Mouse (Mus musculus) T-helper 17 cell (primary cell): ENCODE measurements around the gene Foxp1.

ENCODE experiments used
- in situ Hi-C, 2 experiments: fragments of 300-600 bp; cut with MboI, MseI; formaldehyde crosslinking; loops; 1 replicate in 1 of 2; 2 replicates in 1 of 2; pipeline ENCODE4 v1.15.1; 2025; ENCODE audit warnings: high pct_unique_total_duplicates in 2 of 2

The Foxp1 gene

DNA sequence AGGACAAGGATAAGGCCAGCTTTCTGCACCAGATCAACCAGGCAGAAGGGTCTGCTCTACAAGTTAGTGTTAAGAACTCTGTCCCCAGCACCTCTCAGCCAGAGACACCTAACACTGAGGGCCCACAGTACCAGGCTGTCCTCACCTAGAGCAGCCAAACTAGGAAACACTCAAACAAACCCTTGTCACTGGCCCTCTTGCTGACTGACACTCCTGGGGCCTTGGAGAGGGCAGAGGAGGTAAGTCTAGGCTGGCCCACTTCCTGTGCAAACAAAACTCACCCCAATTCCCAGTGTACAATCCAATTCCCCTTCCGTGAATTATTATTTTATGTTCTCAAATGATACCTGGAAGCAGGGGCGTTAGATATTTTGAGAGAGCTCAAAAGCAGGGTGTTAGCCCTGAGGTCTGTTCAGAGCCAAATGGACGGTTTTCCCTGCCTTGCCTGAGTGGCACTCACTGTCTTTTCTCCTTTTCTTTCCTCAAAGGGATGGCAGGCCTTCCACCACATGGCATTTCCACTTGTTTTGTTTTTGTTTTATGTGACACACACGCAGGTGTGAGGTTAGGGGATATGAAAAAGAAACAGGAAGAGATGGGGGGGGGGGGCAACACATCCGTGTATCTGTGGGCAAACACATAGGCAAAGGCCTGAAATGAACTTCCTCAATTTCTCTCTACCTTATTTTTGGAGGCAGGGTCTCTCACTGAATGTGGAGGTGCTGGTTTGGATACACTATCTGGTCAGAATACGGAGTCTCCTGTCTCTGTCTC is 219.7 kb downstream of the Foxp1 start:
- in situ Hi-C loops = no loop called here

DNA sequence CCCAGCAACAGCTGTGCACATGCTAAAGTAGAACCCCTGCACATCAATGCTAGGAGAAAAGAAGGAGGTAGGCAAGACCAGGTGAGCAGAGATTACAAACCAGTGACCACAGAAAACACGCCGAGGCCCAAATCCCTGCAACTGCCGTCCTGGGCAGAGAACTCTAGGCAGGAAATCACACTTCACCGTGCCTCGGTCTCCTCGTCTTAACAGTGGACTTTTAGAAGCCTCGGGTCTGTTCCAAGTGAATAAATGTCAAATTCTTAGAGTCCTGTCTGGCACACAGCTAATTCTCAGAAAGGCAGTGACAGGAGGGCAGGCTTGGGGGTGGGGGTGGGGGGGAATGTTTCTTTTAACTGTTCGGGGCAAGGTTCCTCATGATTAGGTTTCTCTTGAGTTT is 220.6 kb downstream of the Foxp1 start:
- in situ Hi-C loops = no loop called here

DNA sequence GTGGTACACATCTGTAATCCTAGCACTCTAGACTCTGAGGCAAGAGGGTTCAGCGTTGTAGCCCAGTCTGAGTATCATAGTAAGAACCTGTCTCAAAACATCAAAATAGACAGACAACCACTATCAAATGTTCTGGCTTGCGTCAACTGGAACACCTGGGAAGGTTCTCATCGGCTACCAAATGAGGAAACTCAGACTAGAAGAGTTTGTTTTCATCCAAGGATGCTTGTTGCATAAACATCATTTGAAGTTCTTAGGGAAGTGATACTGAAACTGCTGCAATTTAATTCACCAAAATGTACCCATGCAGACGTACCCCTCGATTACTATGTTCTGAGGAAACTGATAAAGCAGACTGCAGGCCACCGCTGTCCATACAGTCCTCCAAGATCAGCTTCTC is 222.3 kb downstream of the Foxp1 start:
- in situ Hi-C loops = no loop called here

DNA sequence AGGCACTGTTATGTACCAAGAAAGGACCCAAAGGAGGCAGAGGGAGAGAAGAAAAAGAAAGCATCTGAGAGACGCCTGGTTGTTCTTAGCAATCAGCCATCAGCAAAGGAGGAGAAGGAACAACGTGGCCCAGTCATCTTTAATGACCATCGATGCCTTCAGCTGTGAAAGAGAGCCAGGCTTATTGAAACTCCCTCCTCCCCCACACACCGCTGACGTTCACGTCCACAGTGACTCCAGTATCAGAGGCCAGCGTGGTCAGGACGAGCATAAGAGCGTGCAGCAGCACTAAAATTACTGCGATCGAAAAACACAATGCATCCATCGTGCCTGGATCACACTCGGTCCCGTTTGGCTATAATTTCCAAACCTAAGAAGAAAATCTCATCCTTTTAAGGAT is 223.3 kb downstream of the Foxp1 start:
- in situ Hi-C loops = loop anchor here in 1 of 2 experiments (25.0 kb wide), 1 partner anchor 537 kb away; no protein-coding TSS in a partner anchor

DNA sequence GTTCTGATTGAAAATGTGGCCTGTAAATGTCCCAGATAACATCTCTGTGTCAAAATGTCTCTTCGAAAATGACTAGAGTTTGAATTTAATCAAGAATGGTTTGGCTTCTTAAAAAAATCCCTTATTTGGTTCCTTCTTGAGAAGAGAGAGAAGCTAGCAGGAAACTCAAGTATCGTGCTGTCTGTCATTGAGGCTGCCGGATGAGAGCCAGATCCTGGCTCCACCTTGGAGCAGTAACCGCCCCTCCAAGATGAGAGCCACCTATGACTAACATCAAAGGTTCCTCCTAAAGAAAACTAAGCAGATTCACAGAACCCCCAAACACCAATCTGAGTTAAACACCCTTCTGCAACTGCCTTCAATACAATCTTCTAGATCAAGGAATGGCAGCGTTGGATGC is 225.0 kb downstream of the Foxp1 start:
- in situ Hi-C loops = loop anchor here in 1 of 2 experiments (25.0 kb wide), 1 partner anchor 535 kb away; no protein-coding TSS in a partner anchor

DNA sequence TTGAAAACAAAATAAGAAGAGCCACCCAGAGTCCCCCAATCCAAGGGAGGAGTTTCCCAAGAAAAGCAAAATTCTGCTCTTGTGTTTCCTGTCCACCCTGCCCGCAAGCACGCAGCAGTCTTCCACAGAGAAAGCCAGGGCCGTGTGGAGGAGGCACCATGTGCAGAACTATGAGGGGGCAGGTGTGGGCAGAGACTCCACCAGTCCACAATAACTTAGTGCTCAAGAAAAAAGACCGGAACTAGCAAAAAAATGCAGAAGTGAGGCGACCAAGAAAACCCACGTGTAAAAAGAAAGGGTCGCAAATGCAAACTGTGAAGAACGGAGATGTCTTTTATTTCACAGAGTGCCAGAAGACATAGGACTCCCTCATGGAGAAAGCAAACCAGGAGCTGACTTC is 227.0 kb downstream of the Foxp1 start:
- in situ Hi-C loops = loop anchor here in 1 of 2 experiments (25.0 kb wide), 1 partner anchor 533 kb away; no protein-coding TSS in a partner anchor

DNA sequence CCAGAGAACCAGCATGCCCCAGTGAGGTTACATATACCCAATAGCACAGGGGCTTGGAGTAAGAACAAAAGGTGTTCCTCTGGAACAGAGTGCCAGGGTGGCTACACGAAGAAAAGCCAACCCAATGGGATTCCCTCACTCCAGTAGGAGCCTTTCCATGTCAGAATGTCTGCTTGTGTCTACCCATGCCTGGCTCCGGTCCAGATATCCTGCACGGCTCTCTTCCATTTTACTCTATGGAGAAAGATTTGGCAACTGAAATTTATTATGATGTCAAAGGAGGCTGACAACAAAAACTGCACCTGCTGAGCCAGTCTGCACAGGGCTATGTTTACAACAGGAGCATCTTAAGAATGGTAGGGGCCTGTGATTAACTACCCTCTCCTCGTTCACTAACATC is 233.3 kb downstream of the Foxp1 start:
- in situ Hi-C loops = loop anchor here in 1 of 2 experiments (25.0 kb wide), 1 partner anchor 527 kb away; no protein-coding TSS in a partner anchor

DNA sequence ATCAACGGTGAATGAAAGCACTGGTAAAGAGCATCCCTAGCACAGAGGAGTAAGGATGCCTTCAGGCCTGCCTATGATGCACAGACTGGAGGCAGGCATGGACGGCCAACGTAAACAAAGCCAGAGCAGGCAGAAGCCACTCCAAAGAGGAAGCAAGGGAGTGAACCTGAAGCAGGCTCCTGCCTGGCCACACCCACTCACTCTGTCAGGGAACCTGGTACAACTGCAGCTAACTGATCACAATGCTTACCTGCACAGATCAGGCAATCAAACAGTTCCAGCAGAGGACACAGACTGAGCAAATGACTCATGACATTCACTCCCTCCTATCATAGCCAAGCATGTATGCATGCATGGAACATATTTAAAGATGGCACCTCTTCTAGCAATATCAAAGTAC is 237.5 kb downstream of the Foxp1 start:
- in situ Hi-C loops = loop anchor here in 1 of 2 experiments (25.0 kb wide), 1 partner anchor 523 kb away; no protein-coding TSS in a partner anchor

DNA sequence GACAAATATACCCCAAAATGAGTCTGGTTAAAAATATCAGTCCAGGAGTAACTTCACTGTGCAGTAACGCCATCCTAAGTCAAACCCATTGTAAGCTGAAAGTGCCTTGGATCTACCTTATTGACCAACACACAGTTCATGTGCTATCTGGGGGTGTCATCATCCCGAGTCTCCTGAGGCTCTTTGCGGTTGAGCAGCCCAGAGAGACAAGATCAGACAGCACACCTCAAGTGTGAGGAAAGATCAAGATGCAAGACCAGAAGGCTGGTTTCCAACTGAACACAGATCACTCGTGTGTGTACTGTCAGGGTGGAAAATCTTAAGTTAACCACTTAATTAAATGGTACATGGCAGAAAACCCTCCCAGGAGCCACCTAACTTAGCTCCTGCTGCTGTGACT is 238.5 kb downstream of the Foxp1 start:
- in situ Hi-C loops = loop anchor here in 1 of 2 experiments (5.0 to 25.0 kb wide), 2 partner anchors 138 to 522 kb away; no protein-coding TSS in a partner anchor

DNA sequence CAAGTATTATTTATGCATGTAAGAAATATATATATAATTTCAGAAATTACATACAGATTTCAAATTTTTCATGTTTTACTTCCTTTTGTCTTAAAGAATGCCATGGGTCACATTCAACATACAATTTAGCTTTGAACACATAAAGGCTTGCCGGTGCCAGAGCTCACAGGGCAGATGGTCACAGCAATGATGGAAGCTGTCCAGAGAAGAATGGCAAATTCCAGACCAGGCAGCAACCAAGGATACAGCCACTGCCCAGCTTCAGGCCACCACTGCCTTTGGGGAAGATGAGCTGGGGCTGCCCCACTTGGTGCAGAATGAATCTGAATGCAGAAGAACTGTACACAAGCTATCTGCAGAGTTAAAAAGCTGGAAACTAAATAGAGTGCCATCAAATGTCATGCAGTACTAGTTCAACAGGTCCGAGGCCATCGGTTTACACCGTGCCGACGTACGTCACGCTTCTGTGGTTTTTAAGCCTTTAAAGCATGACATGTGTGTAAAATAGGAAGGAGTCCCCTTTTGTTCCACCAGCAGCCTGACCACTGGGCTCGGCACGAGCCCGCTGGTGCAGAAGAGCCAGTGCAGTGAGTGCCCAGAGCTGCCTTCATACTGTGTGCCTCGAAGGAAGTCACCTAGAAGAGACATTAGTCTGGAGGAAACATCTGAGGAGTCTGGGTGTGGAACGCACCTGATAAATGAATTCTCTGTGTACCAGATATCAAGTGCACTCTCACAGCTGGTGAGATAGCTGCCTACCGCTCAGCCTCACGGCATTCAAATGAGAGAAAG is 239.5 kb downstream of the Foxp1 start:
- in situ Hi-C loops = loop anchor here in 1 of 2 experiments (5.0 to 25.0 kb wide), 2 partner anchors 139 to 521 kb away; no protein-coding TSS in a partner anchor

DNA sequence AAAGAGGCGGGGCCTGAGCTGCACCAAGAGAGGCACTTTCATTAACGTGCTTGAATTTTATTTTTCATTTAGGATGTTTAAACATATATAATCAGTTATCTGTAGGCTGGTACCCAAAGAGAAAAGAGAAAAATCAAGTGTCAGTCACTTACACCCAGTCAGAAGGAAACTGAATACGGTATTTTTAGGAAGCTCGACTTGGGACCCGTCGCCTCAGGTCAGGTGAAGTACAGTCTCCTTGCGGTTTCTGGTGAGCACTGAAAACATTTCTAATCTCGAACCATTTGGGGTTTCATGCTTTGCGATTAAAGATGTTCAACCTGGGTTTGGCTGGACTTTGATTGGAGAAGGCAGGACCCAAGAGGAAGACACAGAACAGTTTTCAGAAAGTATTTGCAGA is 241.1 kb downstream of the Foxp1 start:
- in situ Hi-C loops = loop anchor here in 1 of 2 experiments (5.0 to 25.0 kb wide), 2 partner anchors 141 to 519 kb away; no protein-coding TSS in a partner anchor

DNA sequence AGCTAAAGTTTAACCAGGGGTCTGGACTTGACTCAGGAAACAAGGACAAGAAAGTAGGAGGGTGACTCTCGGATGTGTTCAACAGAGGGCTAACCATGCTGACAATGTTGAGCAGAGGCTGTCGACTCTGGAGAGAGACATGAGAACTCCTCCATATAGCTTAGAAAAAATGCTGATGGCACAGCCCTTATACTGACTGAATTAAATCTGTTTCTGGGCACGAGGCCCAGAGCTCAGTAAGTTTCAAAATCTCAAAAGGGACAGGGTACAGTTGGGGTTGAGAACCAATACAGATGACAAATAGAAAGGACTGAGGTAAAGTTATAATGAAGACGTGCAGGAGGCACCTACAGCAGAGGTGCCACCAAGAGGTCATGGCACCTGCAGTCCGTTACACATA is 241.9 kb downstream of the Foxp1 start:
- in situ Hi-C loops = loop anchor here in 1 of 2 experiments (5.0 to 25.0 kb wide), 2 partner anchors 142 to 518 kb away; no protein-coding TSS in a partner anchor

DNA sequence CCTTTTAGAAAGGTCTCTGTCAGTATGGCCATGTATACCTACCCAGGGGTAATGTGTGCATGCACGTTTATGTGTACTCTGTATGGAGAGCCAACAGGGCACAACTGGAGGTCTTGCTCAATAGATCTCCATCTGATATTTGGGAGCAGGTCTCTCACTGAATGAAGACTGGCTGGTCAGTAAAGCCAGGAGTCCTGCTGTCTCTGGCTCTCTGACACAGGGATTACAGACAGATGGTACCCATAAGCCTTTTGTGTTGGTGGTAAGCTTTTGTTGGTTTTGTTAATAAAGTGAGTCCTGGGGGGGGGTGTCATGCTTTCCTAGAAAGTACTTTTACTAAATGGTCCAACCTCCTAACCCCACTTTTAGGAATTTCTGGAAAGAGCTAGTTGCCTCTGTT is 245.3 kb downstream of the Foxp1 start:
- in situ Hi-C loops = loop anchor here in 1 of 2 experiments (25.0 kb wide), 1 partner anchor 515 kb away; no protein-coding TSS in a partner anchor

DNA sequence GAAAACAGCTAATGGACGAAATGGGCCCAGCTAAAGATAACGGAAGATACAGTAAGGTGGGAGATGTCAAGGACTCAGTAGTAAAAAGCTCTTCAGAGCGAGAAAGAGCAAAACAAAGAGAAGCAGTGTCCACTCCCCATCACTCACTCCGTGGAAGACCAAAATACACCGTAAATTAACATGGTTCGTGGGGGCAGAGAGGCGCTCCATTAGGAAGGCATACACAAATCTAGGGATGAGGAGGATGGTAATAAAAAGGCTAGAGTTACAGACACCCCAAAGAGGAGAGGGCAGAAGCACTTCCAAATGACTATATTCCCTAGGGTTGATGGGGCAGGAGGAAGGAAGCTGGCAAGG is 246.2 kb downstream of the Foxp1 start:
- in situ Hi-C loops = loop anchor here in 1 of 2 experiments (25.0 kb wide), 1 partner anchor 514 kb away; no protein-coding TSS in a partner anchor

DNA sequence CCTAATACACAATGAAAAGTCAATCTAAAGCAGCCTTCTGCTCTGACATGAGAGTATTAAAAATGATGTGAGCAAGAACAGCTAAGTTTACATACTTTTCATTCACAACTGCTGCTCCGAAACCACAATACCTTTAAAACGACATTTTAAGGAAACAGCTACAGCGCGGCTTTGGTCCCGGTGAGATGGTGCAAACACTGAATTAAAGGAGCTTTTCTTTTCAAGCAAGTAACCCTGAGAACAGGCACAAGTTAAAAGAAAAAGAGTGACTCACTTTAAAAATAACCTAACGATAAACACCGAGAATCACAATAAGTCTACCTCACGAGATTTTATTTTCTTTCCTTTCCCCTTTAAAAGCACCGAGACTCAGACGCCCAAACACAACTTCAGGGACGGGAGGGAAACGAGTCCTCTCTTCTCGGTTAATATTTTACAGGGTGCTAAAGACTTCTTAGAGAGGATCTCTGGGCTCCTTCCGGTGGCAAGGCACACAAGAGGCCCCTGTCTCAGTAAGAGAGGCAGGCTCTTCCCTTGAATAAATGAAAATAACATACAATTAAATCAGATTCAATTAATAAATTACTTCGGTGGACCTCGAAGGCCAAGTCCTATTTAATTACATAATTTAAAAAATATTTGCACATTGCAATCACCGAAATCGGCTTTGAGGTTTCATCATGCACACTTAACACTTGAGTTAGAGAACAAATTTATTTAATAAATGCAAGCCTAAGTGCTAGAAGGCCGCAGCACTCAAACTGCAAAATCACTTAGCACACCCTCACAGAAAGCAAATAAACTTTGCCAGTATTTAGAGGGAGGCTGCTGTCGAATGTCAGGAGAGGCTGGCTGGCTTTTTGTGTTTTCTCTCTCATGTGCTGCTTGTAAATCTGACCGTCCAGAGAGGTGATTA is 246.9 kb downstream of the Foxp1 start:
- in situ Hi-C loops = loop anchor here in 1 of 2 experiments (25.0 kb wide), 1 partner anchor 513 kb away; no protein-coding TSS in a partner anchor

DNA sequence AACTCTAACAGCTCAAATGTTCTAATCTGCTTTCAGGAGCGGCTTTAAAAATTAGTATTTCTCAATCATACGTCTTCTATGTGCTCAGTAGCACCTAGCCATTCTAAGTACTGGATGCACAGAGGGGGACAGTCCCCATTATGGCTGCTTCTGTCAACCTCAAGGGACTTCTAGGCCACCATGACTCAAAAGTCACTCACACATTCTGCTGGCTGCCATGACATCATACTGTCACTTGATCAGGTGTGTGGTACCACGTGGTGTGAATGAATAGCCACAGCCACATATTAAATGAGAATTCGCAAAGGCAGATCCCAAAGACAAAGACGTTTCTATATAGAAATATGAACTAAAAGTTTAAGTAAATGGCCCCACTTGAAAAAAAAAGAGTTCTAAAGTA is 247.9 kb downstream of the Foxp1 start:
- in situ Hi-C loops = loop anchor here (5.0 to 25.0 kb wide), 2 partner anchors 248 to 512 kb away; partner anchors contain the start of gene Foxp1 (in 1 of the 2)

DNA sequence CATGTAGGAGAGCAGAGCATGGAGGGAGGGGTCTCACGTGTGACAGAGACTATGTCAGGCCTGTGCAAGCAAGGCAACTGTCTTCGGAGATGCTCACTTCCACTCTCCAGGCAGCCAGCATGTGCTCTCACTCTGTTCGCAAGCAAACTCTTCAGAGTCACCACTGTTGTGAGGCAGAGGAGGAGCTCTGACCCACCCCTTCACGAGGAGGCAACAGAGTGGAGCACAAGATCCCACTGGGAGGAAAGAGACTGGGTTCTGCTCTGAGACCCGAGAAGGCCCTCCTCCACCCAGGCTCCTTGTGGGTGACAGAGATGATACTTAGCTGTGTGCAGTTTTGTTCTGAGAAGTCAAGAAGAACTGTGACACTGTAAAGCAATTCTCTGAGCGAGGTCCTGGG is 248.3 kb downstream of the Foxp1 start:
- in situ Hi-C loops = loop anchor here in 1 of 2 experiments (5.0 kb wide), 1 partner anchor 248 kb away; the partner anchor contains the start of gene Foxp1

DNA sequence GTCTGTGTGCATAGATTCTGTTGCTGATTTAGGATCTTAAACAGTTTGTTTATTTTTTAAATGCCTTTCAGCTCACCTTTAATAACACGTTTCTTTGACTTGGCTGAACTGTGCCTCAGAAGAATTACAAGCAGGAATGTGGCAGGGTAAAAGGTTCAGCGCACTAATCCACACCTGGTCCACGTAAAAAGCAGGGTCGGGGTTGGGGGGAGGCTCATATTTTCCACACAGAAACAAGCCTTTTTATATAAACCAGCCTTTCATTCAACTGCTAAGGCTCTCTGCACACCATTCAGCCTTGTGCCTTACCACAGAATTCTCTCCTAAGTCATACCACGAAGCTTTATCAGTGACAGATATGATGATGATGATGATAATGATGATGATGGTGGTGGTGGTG is 249.3 kb downstream of the Foxp1 start:
- in situ Hi-C loops = loop anchor here in 1 of 2 experiments (5.0 kb wide), 1 partner anchor 249 kb away; the partner anchor contains the start of gene Foxp1

DNA sequence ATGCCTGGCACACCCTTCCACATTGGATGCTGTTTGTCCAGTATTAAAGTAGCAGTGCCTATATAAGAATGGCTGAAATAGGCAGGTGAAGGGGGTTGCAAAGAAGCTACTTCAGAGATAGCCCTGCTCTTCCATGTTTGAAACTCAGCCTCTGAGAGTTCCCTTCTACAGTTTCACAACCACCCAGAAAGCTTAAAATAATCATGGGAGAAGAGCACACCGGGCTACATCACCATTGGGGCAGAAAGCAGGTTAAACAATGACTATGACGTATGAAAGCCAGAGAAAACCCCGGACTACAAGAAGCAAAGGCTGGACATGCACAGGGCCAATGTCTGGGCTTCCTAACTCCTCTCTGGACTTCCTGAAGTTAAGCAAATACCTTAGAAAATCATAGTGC is 250.3 kb downstream of the Foxp1 start:
- in situ Hi-C loops = loop anchor here in 1 of 2 experiments (5.0 kb wide), 1 partner anchor 250 kb away; the partner anchor contains the start of gene Foxp1

DNA sequence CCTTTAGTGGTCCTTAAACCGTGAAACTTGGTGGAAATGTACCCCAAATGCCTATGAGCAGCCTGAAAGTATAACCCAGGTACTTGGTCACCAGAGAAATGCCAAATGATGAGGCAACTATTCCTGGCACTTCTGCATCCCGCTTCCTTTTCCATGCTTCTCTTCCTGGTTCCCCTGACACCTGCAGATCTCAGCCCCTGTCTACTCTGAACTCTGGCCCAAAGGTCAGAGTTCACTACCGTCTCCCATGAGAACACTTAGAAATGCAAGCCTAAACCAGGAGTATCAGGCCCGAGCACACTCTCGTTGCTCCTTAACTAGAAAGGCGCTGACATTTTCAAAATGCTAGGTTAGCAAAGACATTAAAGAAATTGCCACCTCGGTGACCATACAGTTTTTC is 250.8 kb downstream of the Foxp1 start:
- in situ Hi-C loops = loop anchor here in 1 of 2 experiments (5.0 kb wide), 1 partner anchor 251 kb away; the partner anchor contains the start of gene Foxp1
